Mouse (Mus musculus) MEL (cell line): Measurements from ENCODE around the gene Ctdsp1.
"Not testable (repeated sequence)": the region's sequence is repeated elsewhere in the genome, so short reads cannot be mapped to it uniquely, and the experiment has no call there.

ENCODE experiments used
- CTCF ChIP-seq, 3 experiments: IDR thresholded peaks in 2 of 3; conservative IDR thresholded peaks in 1 of 3; 2 replicates each; pipeline ENCODE4 v1.5.1; 2011 to 2012; ENCODE audit warnings: low read length in 3 of 3, low read depth in 2 of 3, mild to moderate bottlenecking in 2 of 3, improper control_type of control experiment in 1 of 3, inconsistent platforms in 1 of 3, mixed read lengths in 1 of 3, moderate library complexity in 1 of 3; ENCODE audit not compliant: control insufficient read depth in 1 of 3, insufficient read depth in 1 of 3, poor library complexity in 1 of 3, severe bottlenecking in 1 of 3
- POLR2AphosphoS5 ChIP-seq: IDR thresholded peaks from 2 replicates; pipeline ENCODE4 v1.6.1; 2012; ENCODE audit warnings: low read depth, borderline replicate concordance, mild to moderate bottlenecking, inconsistent platforms, low read length, moderate library complexity, mixed read lengths

- not testable (repeated sequence) for TF ChIP-seq POLR2AphosphoS5; CTCF (IDR thresholded peaks at IDR 0.05 in 2 of 3, conservative IDR thresholded peaks at IDR 0.05 in 1 of 3; ENCODE audit: control insufficient read depth in 1 of 3, insufficient read depth in 1 of 3, low read depth in 2 of 3, low read length in 3 of 3, poor library complexity in 1 of 3, severe bottlenecking in 1 of 3)
These were observed 5.3 kb downstream of the Ctdsp1 start for GRCm38 (mm10) chr1:74396456-74397222.
